Mouse (Mus musculus) bone marrow macrophage, adult 2 months (primary cell): Measurements from ENCODE around the gene Olfr71. TPM values are rescaled to one million over a fixed set of nuclear protein-coding genes. Genes with fewer than 3 reads are reported as not detected.

Source experiments
- H3K27ac ChIP-seq: 2 replicates; pipeline ENCODE4 v1.5.1; 2012; ENCODE audit warnings: low read depth, low read length; ENCODE audit not compliant: insufficient read depth
- H3K4me1 ChIP-seq: 2 replicates; pipeline ENCODE4 v1.6.1; 2012; ENCODE audit warnings: low read length; ENCODE audit not compliant: control insufficient read depth, insufficient read depth
- H3K4me3 ChIP-seq: 2 replicates; pipeline ENCODE4 v1.5.1; 2012; ENCODE audit warnings: mild to moderate bottlenecking, low read length, moderate library complexity; ENCODE audit not compliant: insufficient read depth
- CTCF ChIP-seq: IDR thresholded peaks from 2 replicates; pipeline ENCODE4 v1.5.1; 2012; ENCODE audit warnings: low read depth, mild to moderate bottlenecking, low read length, moderate library complexity
- POLR2A ChIP-seq: IDR thresholded peaks from 2 replicates; pipeline ENCODE4 v1.6.1; 2012; ENCODE audit warnings: mild to moderate bottlenecking, low read depth, low read length, borderline replicate concordance
- polyA plus RNA-seq: library from polyadenylated mRNA; stranded (reverse); fragments of >200 nt; gene quantifications from 2 replicates; pipeline ENCODE4 v1.2.4, GENCODE M21; 2012; ENCODE audit not compliant: missing spikeins, insufficient read depth, insufficient read length

The Olfr71 gene
- polyA plus RNA-seq, 1 experiment, result not detected

DNA sequence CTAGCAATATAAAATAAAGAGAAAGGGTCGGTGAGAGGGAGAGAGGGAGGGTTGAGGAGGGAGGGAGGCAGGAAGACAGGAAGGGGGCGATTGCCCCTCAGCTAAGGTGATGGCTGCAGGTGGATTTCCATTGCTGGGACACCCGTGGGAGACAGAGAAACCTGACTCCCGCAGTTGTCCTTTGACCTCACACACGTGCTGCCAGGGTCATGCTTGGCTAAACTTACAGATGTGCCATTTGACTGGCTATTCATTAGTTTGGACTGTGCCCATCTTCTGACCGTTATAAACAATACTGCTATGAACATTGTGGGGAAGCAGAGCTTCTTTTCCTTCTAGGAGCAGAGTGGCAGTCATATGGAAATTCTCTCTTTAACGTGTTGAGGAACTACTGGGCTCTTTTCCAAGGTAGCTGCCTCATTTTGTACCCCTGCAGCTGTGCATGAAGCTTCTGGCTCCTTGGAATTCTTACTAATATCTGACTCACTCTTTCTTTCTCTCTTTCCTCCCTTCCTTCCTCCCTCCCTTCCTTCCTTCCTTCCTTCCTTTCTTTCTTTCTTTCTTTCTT is 3.7 kb upstream of the Olfr71 start:
- TF ChIP-seq POLR2A (no peak), CTCF (no peak)
- Histone ChIP-seq H3K27ac (no peak overlapping the region), H3K4me3 (no peak overlapping the region), H3K4me1 (no peaks in the 10 kb centered on the region)

DNA sequence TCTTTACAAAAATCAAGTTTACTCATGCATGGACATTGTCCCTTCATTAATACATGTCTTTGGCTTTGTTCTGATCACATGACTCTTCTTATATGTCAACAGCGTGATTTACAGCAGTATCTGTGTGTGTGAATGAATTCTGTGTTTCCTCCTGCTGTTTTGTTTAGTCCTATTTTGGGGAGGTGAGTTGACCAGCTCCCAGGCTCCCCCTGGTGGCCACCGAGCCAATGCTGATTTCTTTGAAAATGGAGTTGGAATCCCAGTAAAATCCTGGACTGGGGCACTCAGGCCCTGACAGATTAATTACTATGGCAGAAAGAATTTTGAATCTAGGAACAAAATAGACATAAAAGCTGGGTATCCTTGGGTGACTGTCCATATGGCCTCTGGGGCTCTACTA is 1.8 kb upstream of the Olfr71 start:
- Histone ChIP-seq H3K4me3 (no peak overlapping the region), H3K4me1 (no peaks in the 10 kb centered on the region), H3K27ac (no peak overlapping the region)
- TF ChIP-seq CTCF (peak; percentile 84), POLR2A (no peak)

DNA sequence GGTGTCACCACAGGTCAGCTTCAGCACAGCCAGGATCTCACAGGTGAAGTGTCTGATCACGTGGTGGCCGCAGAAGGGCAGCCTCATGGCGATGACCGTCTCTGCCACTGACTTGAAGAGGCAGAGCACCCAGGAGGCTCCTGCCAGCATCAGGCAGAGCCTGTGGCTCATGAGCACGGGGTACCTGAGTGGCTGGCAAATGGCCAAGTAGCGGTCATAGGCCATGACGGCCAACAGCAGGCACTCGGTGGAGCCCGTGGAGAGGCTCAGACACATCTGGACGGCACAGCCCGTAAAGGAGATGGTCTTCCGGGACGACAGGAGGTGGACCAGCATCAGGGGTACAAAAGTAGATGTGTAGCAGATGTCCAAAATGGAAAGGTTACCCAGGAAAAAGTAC is 4.1 kb downstream of the Olfr71 start:
- Histone ChIP-seq H3K4me3 (no peak overlapping the region), H3K27ac (no peak overlapping the region), H3K4me1 (no peaks in the 10 kb centered on the region)
- TF ChIP-seq CTCF, result no peak
- TF ChIP-seq POLR2A, result no peak

DNA sequence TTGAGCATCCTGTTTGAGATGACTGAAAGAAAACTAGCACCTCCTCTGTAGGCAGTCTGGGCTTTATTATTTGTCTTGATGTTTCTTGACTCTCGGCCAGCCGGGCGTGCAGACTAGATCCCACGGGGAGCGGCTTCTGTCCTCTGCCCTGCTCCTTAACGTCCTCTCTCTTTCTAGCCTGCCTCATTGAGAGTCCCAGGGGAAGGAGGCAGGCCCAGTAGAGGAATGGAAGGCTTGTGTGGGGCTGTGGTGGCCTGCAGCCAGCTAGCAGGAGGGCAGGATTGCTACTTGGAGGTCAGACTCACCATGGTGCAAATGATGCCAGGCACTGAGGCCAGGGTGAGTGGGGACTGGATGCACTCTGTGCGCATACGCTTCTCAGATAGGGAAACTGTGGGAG is 6.2 kb downstream of the Olfr71 start:
- Histone ChIP-seq H3K27ac (no peak overlapping the region), H3K4me1 (no peaks in the 10 kb centered on the region), H3K4me3 (no peak overlapping the region)
- TF ChIP-seq POLR2A (no peak), CTCF (no peak)

DNA sequence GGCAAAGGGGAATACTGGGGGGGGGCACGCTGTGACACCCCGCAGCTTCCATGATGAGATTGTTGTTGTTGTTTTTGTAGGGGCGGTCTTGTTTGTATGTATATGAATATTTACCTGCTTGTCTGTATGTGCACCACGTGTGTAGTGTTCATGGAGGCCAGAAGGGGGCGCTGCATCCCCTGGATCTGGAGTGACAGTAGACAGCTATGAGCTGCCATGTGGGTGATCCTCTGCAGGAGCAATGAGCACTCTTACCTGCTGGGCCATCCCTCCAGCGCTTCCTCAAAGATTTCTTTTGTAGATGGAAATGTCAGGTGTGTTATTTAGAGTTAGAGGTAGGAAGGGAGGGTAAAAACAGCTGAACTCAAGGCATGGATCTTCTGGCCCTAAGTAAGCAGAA is 6.6 kb downstream of the Olfr71 start:
- Histone ChIP-seq H3K4me3 (no peak overlapping the region), H3K4me1 (no peaks in the 10 kb centered on the region), H3K27ac (no peak overlapping the region)
- TF ChIP-seq CTCF (peak; percentile 47; the same call in 1 of the 2 replicates), POLR2A (no peak)

DNA sequence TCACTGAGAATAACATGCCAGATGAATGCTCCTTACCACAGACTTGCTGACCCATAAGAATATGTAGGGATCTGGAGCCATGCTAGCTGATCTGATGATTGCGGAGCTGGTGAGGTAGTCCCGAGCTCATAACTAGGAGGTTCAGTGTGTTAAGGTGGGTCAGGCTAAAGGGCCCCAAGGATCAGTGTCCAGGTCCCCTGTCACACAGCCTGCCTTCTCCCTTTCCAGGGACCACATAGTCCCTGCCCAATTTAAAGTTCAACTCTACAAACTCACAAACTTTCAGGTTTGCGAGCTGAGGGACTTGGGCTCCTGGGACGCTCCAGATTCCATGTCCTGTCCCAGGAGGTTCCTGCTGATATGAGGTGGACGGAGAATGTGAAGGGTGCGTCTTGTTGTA is 9.3 kb downstream of the Olfr71 start, which contains the start of gene Olfr70:
Olfr70 (minus strand) TSS at position 101 of the 400 bp plus-strand sequence.
- no peak within 1 kb of the TSS for H3K4me3 ChIP-seq
- TF ChIP-seq POLR2A (no peak), CTCF (no peak)
- no peaks in the 10 kb centered on the region for H3K4me1 ChIP-seq
- H3K27ac ChIP-seq, result no peak within 1 kb of the TSS

DNA sequence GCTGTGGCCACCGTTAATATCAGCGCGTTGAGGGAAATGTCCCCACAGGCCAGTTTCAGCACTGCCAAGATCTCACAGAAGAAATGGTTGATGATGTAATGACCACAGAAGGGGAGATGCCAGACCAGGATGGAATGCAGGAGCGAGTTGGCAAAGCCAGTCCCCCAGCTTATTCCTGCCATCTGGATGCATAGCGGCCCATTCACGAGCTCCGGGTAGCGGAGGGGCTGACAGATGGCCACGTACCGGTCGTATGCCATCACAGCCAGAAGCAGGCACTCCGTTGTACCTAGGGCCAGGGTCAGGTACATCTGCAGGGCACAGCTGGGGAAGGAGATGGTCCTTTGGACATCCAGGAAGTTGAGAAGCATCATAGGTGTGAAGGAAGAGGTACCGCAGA is 13.5 kb downstream of the Olfr71 start:
- Histone ChIP-seq H3K4me3 (no peak overlapping the region), H3K4me1 (no peaks in the 10 kb centered on the region), H3K27ac (no peak overlapping the region)
- TF ChIP-seq CTCF (no peak), POLR2A (no peak)

DNA sequence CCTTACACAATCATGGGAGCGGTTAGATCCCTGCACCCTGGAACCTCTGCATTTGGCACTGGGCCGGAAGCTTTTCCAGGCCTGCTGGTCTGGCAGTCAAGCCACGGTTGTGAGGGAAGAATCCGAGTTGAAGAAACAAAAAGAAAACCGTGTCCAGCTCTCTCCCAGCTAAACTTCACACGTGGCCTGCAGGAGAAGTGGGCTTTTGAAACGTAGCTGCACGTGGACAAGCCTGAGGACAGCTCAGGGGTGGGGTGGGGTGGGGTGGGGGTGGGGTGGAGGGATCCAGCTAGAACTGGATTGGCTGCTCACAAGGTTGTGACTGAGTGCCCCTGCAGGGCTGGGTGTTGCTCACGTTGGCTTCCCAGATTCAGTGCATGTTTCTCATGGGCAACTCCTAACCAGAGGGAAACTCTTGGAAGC is 14.8 kb downstream of the Olfr71 start:
- no peaks in the 10 kb centered on the region for H3K4me1 ChIP-seq
- H3K27ac ChIP-seq, result no peak overlapping the region
- no peak overlapping the region for H3K4me3 ChIP-seq
- TF ChIP-seq POLR2A (no peak), CTCF (no peak)

DNA sequence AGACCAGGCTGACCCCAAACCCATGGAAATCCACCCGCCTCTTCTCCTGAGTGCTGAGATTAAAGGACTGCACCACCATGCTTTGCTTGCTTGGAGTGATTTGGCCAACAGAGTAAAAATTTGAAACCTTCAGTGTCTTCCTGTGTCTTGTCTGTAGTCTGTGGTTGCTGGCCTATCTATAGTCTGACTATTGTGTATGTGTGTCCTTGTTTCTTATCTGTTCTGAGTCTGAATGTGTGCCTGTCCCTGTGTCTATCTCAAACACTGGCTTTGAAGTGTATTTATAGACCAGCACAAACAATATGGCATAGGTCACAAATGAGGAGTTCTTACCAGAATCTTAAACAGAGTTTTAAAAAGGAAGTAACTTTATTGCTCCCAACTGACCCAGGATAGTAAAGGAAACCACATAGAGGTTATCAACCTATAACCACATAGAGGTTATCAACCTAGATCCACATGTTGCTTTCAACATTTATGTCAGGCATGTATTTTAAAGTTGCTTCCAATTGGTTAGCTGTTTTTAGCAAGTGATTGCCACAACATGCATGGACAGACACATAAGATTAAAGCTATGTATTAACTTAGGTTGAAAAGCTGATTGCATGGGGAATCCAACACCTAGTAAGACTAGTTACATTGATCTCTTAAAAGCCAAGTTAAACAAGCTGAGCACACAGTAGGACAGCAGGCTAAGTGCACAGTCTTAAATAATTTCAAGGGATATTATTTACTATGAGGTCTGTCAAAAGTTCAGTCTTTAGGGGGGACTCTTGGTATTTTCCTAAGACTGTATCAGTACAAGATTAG is 15.4 kb downstream of the Olfr71 start:
- no peak for TF ChIP-seq POLR2A
- no peak for TF ChIP-seq CTCF
- Histone ChIP-seq H3K27ac (no peak overlapping the region), H3K4me1 (no peaks in the 10 kb centered on the region), H3K4me3 (no peak overlapping the region)

DNA sequence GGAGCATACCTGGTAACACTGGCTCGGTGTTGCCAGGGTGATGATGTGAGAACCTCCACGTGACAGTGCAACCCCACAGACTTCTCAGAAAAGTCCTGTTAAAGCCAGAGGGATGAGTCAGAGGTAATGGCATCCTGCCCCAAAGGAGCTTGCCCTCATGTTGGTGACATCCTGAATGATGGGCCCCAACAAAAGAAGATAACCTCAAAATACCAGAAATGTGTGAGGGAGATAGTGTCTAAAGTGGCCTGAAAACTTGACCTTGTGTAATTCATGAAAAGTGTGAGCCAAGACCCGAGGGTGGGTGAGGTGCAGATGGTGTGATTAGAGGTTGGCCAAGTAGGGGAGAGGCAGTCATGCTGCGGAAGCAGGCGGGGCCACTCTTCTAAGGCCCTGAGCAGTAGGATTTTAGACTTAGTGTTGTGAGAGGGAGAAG is 16.2 kb downstream of the Olfr71 start:
- Histone ChIP-seq H3K27ac (no peak overlapping the region), H3K4me1 (no peaks in the 10 kb centered on the region), H3K4me3 (no peak overlapping the region)
- TF ChIP-seq CTCF, result no peak
- TF ChIP-seq POLR2A, result no peak

DNA sequence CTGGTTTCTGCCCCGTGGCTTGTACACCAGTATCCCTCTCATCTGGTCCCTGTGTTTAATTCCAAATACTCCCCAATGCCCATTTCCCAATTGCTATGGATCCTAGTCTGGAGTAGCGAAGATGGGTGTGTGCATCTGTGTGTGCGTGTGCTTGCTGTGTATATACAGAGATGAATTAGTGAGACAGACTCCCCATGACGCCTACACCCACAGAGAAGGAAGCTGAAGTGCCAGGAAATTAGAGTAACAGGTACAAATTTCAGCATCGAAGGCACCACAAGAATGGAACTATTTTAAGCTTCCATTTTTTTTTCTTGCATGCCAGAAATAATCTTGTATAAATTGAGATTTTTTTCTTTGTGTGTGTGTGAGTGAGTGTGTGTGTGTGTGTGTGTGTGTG is 19.0 kb downstream of the Olfr71 start:
- Histone ChIP-seq H3K27ac (no peak overlapping the region), H3K4me3 (no peak overlapping the region), H3K4me1 (no peaks in the 10 kb centered on the region)
- TF ChIP-seq CTCF (no peak), POLR2A (no peak)
